Mouse (Mus musculus): ENCODE data around the gene Hist1h4d. TPM values are rescaled to one million over a fixed set of nuclear protein-coding genes. Genes with fewer than 3 reads are reported as not detected.
"Not testable (repeated sequence)": the region's sequence is repeated elsewhere in the genome, so short reads cannot be mapped to it uniquely, and the experiment has no call there.

Gene Hist1h4d
- polyA plus RNA-seq, 1 experiment = 9.6 TPM

- not testable (repeated sequence) for DNase-seq (ENCODE audit: low read depth)
These were observed 8.1 kb upstream of the Hist1h4d start for GRCm38 (mm10) chr13:23573034-23573897.

DNA sequence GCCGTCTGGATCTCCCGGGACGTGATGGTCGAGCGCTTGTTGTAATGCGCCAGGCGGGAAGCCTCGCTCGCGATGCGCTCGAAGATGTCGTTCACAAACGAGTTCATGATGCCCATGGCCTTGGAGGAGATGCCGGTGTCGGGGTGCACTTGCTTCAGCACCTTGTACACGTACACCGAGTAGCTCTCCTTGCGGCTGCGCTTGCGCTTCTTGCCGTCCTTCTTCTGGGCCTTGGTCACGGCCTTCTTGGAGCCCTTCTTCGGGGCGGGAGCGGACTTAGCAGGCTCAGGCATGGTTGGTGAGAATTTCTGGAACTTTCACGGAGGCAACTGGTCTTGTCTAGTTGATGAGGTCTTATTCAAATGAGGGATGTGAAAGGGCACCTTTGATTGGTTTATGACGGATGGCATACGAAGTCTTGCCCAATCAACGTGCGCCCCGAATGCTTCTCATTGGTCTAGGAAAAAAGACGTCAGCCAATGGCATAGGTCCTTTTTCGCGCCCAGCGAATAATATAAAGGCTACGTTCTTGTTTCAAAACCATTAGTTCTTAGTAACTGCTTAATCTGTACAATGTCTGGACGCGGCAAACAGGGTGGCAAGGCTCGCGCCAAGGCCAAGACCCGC, 7.4 kb upstream of the Hist1h4d start, which contains the start of the genes Hist1h2bf and Hist1h2ad:
Gene Hist1h2bf, minus strand, starts transcription at position 299 of the 627 bp plus-strand sequence.
Gene Hist1h2ad, plus strand, starts transcription at position 484 of the 627 bp plus-strand sequence.
- not testable (repeated sequence) for DNase-seq (ENCODE audit: low read depth)

- DNase-seq (ENCODE audit: low read depth) = not testable (repeated sequence)
These were observed 6.7 kb upstream of the Hist1h4d start for GRCm38 (mm10) chr13:23574546-23575170.

- no peak for DNase-seq (ENCODE audit: low read depth)
These were observed 6.0 kb upstream of the Hist1h4d start, which contains the start of gene Hist1h3d for GRCm38 (mm10) chr13:23575271-23575851. Gene Hist1h3d, plus strand, starts transcription at chr13:23575763.

- not testable (repeated sequence) for DNase-seq (ENCODE audit: low read depth)
These were observed 5.5 kb upstream of the Hist1h4d start for GRCm38 (mm10) chr13:23575864-23576313.

GRCm38 (mm10) chr13:23576351-23576881, 5.0 kb upstream of the Hist1h4d start:
- no peak for DNase-seq (ENCODE audit: low read depth)

GRCm38 (mm10) chr13:23576906-23577639, 4.3 kb upstream of the Hist1h4d start:
- no peak for DNase-seq (ENCODE audit: low read depth)

DNA sequence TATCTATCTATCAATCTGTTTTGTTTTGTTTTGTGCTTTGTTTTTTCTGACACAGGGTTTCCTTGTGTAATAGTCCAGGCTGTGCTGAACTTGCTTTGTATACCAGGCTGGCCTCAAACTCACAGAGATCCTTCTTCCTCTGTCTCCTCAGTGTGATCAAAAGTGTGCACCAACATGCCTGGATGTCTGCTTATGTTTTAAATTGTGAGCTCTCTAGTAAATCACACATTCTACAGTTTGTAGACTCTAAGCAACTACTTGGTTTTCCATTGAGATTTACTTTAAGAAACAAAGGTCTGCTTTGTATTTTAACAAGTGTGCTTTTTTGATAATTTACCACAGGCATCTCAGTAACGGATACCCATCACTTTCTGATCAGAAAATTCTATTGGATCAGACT, 3.6 kb upstream of the Hist1h4d start:
- no peak for DNase-seq (ENCODE audit: low read depth)

GRCm38 (mm10) chr13:23582219-23583056, 1.0 kb downstream of the Hist1h4d start:
- DNase-seq (ENCODE audit: low read depth) = no peak

- no peak for DNase-seq (ENCODE audit: low read depth)
These were observed 2.1 kb downstream of the Hist1h4d start for GRCm38 (mm10) chr13:23583387-23584068.

DNA sequence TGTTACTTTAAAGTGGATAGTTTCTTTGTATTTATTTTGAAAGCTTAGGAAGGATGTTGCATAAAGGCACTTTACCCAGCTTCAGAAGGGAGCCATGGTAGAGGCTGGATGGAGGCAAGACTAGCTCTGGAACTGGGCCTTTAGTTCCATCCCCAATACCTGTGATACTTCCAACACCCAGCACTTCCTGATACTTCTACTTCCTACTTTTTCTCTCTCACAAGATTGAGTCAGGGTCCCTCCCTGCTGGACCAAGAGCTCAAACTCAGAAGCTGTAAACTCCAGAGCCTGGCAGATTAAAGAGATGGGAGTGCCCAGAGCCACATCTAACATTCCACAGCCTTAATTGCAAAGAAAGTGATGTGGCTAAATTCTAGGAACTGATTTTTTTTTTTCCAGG, 2.9 kb downstream of the Hist1h4d start:
- DNase-seq (ENCODE audit: low read depth) = no peak

DNA sequence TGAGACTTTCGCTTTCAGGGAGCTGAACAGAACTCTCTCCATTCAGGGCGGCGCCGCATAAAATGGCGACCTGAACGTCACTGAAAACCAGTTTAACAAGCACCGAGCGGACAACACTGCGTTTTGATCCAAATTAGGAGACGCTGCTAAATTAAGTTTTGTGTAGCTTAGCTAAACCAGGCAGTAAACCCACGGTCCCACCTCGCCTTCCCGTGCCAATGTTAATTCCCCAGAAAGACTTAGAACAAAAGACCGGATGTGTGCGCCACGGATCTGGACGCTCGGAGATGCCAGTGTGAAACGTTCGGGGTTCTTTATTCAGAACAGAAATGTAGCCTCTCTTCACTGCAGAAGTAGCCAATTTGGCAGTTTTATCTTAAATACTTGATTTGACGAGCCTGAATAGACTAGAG, 3.6 kb downstream of the Hist1h4d start:
- no peak for DNase-seq (ENCODE audit: low read depth)

DNA sequence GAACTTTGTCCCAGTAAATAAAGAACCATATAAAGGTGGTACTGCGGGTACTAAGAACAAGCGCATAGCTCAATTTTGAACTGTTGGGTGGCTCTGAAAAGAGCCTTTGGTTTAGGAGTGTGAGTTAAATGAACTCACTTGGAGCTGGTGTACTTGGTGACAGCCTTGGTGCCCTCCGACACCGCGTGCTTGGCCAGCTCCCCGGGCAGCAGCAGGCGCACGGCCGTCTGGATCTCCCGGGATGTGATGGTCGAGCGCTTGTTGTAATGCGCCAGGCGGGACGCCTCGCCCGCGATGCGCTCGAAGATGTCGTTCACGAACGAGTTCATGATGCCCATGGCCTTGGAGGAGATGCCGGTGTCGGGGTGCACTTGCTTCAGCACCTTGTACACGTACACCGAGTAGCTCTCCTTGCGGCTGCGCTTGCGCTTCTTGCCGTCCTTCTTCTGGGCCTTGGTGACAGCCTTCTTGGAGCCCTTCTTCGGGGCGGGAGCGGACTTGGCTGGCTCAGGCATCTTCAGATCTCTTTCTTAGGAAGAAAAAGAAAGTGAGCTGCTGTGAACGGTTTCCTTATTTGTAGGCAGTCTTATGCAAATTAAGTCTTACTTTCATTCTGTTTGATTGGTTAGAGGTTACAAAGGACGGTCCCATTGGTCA, 4.2 kb downstream of the Hist1h4d start:
- DNase-seq (ENCODE audit: low read depth) = not testable (repeated sequence)

GRCm38 (mm10) chr13:23586099-23586939, 4.9 kb downstream of the Hist1h4d start:
- no peak for DNase-seq (ENCODE audit: low read depth)

- no peak for DNase-seq (ENCODE audit: low read depth)
These were observed 5.5 kb downstream of the Hist1h4d start for GRCm38 (mm10) chr13:23586940-23587225.

GRCm38 (mm10) chr13:23591206-23591605, 9.8 kb downstream of the Hist1h4d start:
- no peak for DNase-seq (ENCODE audit: low read depth)

GRCm38 (mm10) chr13:23591886-23592285, 10.5 kb downstream of the Hist1h4d start:
- DNase-seq (ENCODE audit: low read depth) = not testable (repeated sequence)

DNA sequence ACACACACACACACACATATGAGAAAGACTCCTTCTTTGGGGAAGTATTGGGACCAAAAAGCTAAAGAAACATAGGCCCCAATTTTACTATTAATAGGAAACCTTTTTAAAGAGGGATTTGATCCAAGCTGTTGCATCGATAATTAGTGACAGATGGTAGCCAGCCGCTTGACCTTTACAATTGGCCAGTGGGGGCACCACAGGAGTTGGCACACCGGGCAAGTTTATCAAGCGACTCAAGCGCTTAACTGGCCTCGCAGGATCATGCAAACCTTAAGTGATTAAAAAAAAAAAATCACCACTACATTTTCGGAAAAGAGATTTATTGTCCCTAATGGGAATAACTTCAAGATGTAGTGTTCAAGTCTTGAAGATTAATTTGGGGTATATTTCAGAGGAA, 11.2 kb downstream of the Hist1h4d start:
- no peak for DNase-seq (ENCODE audit: low read depth)
